Mouse (Mus musculus): ENCODE data around the gene Ankrd17. TPM values are rescaled to one million over a fixed set of nuclear protein-coding genes. Genes with fewer than 3 reads are reported as not detected.

Ankrd17 gene
- total and polyA plus RNA-seq, 3 experiments, result 34.6 to 67.3 (median 35.0) TPM

- H3K79me2 ChIP-seq (ENCODE audit: control insufficient read depth, insufficient read depth, low read length, poor library complexity), result no peaks in the 10 kb centered on the region
- H3K9me3 ChIP-seq (replicated peaks; ENCODE audit: insufficient read depth, low read length), result no peaks in the 10 kb centered on the region
- H3K36me3 ChIP-seq (ENCODE audit: control insufficient read depth in 1 of 2, insufficient read depth in 2 of 2, low read length in 2 of 2), result no peaks in the 10 kb centered on the region
- H3K4me1 ChIP-seq (ENCODE audit: control insufficient read depth in 1 of 2, insufficient read depth in 2 of 2, low read length in 2 of 2), result no peaks in the 10 kb centered on the region
- H3K9ac ChIP-seq (ENCODE audit: control insufficient read depth, low read depth, low read length, poor library complexity, severe bottlenecking), result no peak overlapping the region
- H3K4me3 ChIP-seq (ENCODE audit: control insufficient read depth in 1 of 2, insufficient read depth in 1 of 2, low read depth in 2 of 2, low read length in 2 of 2), result no peak overlapping the region
- H3K27ac ChIP-seq (ENCODE audit: control insufficient read depth, low read depth, low read length), result no peak overlapping the region
- no peak for TF ChIP-seq ZMIZ1 (IDR thresholded peaks at IDR 0.05; ENCODE audit: low read depth, low read length)
- TF ChIP-seq CTCF (IDR thresholded peaks at IDR 0.05 in 2 of 3, conservative IDR thresholded peaks at IDR 0.05 in 1 of 3; ENCODE audit: control insufficient read depth in 1 of 3, insufficient read depth in 1 of 3, low read depth in 2 of 3, low read length in 3 of 3, poor library complexity in 1 of 3, severe bottlenecking in 1 of 3), result 0 out of 6 replicates have a peak, but pooled peaks of 1 of the 3 experiments have one; percentile 4
- H3K27me3 ChIP-seq (ENCODE audit: control insufficient read depth in 1 of 2, insufficient read depth in 2 of 2, low read length in 2 of 2), result peaks cover 0 to 3% of the 10 kb centered on the region in 2 experiments; a peak in 2 of 4 replicates
- no peak for DNase-seq (ENCODE audit: low read depth, low spot score)
These were observed 38.8 kb upstream of the Ankrd17 start for GRCm38 (mm10) chr5:90405210-90405609.

- H3K9me3 ChIP-seq (replicated peaks; ENCODE audit: insufficient read depth, low read length), result no peaks in the 10 kb centered on the region
- H3K27ac ChIP-seq (ENCODE audit: control insufficient read depth, low read depth, low read length), result no peak overlapping the region
- peaks cover 1 to 4% of the 10 kb centered on the region in 2 experiments; a peak in 2 of 4 replicates for H3K27me3 ChIP-seq (ENCODE audit: control insufficient read depth in 1 of 2, insufficient read depth in 2 of 2, low read length in 2 of 2)
- no peak for DNase-seq (ENCODE audit: low read depth, low spot score)
- TF ChIP-seq ETS1 (IDR thresholded peaks at IDR 0.05; ENCODE audit: low read depth, low read length), result no peak
- TF ChIP-seq E2F4 (IDR thresholded peaks at IDR 0.05; ENCODE audit: borderline replicate concordance, low read depth, low read length), result no peak
- no peak for TF ChIP-seq TCF12 (IDR thresholded peaks at IDR 0.05; ENCODE audit: low read depth, low read length)
- no peak for TF ChIP-seq ZNF384 (IDR thresholded peaks at IDR 0.05; ENCODE audit: low read depth, low read length)
- no peak for TF ChIP-seq ZKSCAN1 (IDR thresholded peaks at IDR 0.05; ENCODE audit: low read depth, low read length)
- no peak for TF ChIP-seq POLR2AphosphoS5 (IDR thresholded peaks at IDR 0.05; ENCODE audit: borderline replicate concordance, low read depth, low read length)
- no peak for TF ChIP-seq SMC3 (IDR thresholded peaks at IDR 0.05; ENCODE audit: low read depth, low read length)
- TF ChIP-seq MAZ (IDR thresholded peaks at IDR 0.05; ENCODE audit: low read depth, low read length), result no peak
- no peaks in the 10 kb centered on the region for H3K79me2 ChIP-seq (ENCODE audit: control insufficient read depth, insufficient read depth, low read length, poor library complexity)
- no peaks in the 10 kb centered on the region for H3K36me3 ChIP-seq (ENCODE audit: control insufficient read depth in 1 of 2, insufficient read depth in 2 of 2, low read length in 2 of 2)
- no peak overlapping the region for H3K4me3 ChIP-seq (ENCODE audit: control insufficient read depth in 1 of 2, insufficient read depth in 1 of 2, low read depth in 2 of 2, low read length in 2 of 2)
- no peaks in the 10 kb centered on the region for H3K4me1 ChIP-seq (ENCODE audit: control insufficient read depth in 1 of 2, insufficient read depth in 2 of 2, low read length in 2 of 2)
- no peak overlapping the region for H3K9ac ChIP-seq (ENCODE audit: control insufficient read depth, low read depth, low read length, poor library complexity, severe bottlenecking)
These were observed 30.4 kb upstream of the Ankrd17 start for GRCm38 (mm10) chr5:90396817-90397216.

- peak; percentile 10 for DNase-seq (ENCODE audit: low read depth, low spot score)
- Histone ChIP-seq H3K4me3 (ENCODE audit: control insufficient read depth in 1 of 2, insufficient read depth in 1 of 2, low read depth in 2 of 2, low read length in 2 of 2) (no peak overlapping the region), H3K79me2 (ENCODE audit: control insufficient read depth, insufficient read depth, low read length, poor library complexity) (no peaks in the 10 kb centered on the region), H3K36me3 (ENCODE audit: control insufficient read depth in 1 of 2, insufficient read depth in 2 of 2, low read length in 2 of 2) (no peaks in the 10 kb centered on the region), H3K27me3 (ENCODE audit: control insufficient read depth in 1 of 2, insufficient read depth in 2 of 2, low read length in 2 of 2) (peaks cover 0 to 1% of the 10 kb centered on the region in 2 experiments; a peak in 2 of 4 replicates), H3K4me1 (ENCODE audit: control insufficient read depth in 1 of 2, insufficient read depth in 2 of 2, low read length in 2 of 2) (no peaks in the 10 kb centered on the region), H3K9me3 (replicated peaks; ENCODE audit: insufficient read depth, low read length) (no peaks in the 10 kb centered on the region), H3K27ac (ENCODE audit: control insufficient read depth, low read depth, low read length) (no peak overlapping the region), H3K9ac (ENCODE audit: control insufficient read depth, low read depth, low read length, poor library complexity, severe bottlenecking) (no peak overlapping the region)
- TF ChIP-seq SIN3A (IDR thresholded peaks at IDR 0.05; ENCODE audit: low read length) (no peak), RCOR1 (IDR thresholded peaks at IDR 0.05; ENCODE audit: low read depth, low read length) (no peak), HCFC1 (IDR thresholded peaks at IDR 0.05; ENCODE audit: low read depth, low read length) (no peak), TAL1 (IDR thresholded peaks at IDR 0.05; ENCODE audit: low read length) (no peak), MYC (IDR thresholded peaks at IDR 0.05; ENCODE audit: low read depth, low read length) (no peak), MYB (IDR thresholded peaks at IDR 0.05; ENCODE audit: low read depth, low read length) (no peak), BHLHE40 (IDR thresholded peaks at IDR 0.05; ENCODE audit: borderline replicate concordance, low read depth, low read length) (no peak), RAD21 (IDR thresholded peaks at IDR 0.05; ENCODE audit: low read depth, low read length) (peak; percentile 4), USF2 (IDR thresholded peaks at IDR 0.05; ENCODE audit: borderline replicate concordance in 1 of 2, insufficient read depth in 1 of 2, low read depth in 1 of 2, low read length in 2 of 2) (no peak), CTCF (IDR thresholded peaks at IDR 0.05 in 2 of 3, conservative IDR thresholded peaks at IDR 0.05 in 1 of 3; ENCODE audit: control insufficient read depth in 1 of 3, insufficient read depth in 1 of 3, low read depth in 2 of 3, low read length in 3 of 3, poor library complexity in 1 of 3, severe bottlenecking in 1 of 3) (peak in 2 of 3 experiments; percentile 12 to 31; a peak in 2 of 6 replicates), GABPA (IDR thresholded peaks at IDR 0.05; ENCODE audit: low read depth, low read length) (no peak), MAFK (IDR thresholded peaks at IDR 0.05; ENCODE audit: borderline replicate concordance, low read depth, low read length) (no peak), MAX (IDR thresholded peaks at IDR 0.05; ENCODE audit: low read length) (no peak)
These were observed 27.9 kb upstream of the Ankrd17 start for GRCm38 (mm10) chr5:90394322-90394721.

Data from MEL (cell line).